Mouse (Mus musculus) T-helper 2 cell (primary cell): Measurements from ENCODE around the gene Tnni3k.

Experiments
- in situ Hi-C: fragments of 300-600 bp; cut with MboI, MseI; formaldehyde crosslinking; loops from one replicate; pipeline ENCODE4 v1.15.1; 2025; ENCODE audit warnings: high pct_unique_total_duplicates

Gene Tnni3k

GRCm38 (mm10) chr3:154766321-154766720 is 288.9 kb downstream of the Tnni3k start:
- in situ Hi-C loops: loop anchor here (25.0 kb wide), 1 partner anchor 96 kb away; no protein-coding TSS in a partner anchor

- in situ Hi-C loops: loop anchor here (25.0 kb wide), 1 partner anchor 98 kb away; no protein-coding TSS in a partner anchor
These were observed 291.1 kb downstream of the Tnni3k start for GRCm38 (mm10) chr3:154764115-154764514.

- in situ Hi-C loops: loop anchor here (25.0 kb wide), 1 partner anchor 99 kb away; no protein-coding TSS in a partner anchor
These were observed 291.8 kb downstream of the Tnni3k start for GRCm38 (mm10) chr3:154763374-154763773.

GRCm38 (mm10) chr3:154761108-154761507 is 294.1 kb downstream of the Tnni3k start:
- in situ Hi-C loops: loop anchor here (25.0 kb wide), 1 partner anchor 101 kb away; no protein-coding TSS in a partner anchor

- in situ Hi-C loops: loop anchor here (25.0 kb wide), 1 partner anchor 104 kb away; no protein-coding TSS in a partner anchor
These were observed 297.1 kb downstream of the Tnni3k start for GRCm38 (mm10) chr3:154758089-154758488.

- in situ Hi-C loops: loop anchor here (25.0 kb wide), 1 partner anchor 107 kb away; no protein-coding TSS in a partner anchor
These were observed 300.0 kb downstream of the Tnni3k start for GRCm38 (mm10) chr3:154755225-154755624.

GRCm38 (mm10) chr3:154754505-154754904 is 300.7 kb downstream of the Tnni3k start:
- in situ Hi-C loops: loop anchor here (25.0 kb wide), 1 partner anchor 108 kb away; no protein-coding TSS in a partner anchor

GRCm38 (mm10) chr3:154744317-154744716 is 310.9 kb downstream of the Tnni3k start:
- in situ Hi-C loops: no loop called here

GRCm38 (mm10) chr3:154742927-154743326 is 312.3 kb downstream of the Tnni3k start:
- in situ Hi-C loops: no loop called here

- in situ Hi-C loops: no loop called here
These were observed 313.7 kb downstream of the Tnni3k start for GRCm38 (mm10) chr3:154741496-154741895.
